Mouse (Mus musculus) thymus, postnatal 10 days (tissue): ENCODE results near the gene Zfp579.
A peak's percentile ranks its signal among the peaks of the same experiment; 100 is the strongest.
"Not testable (repeated sequence)": the region's sequence is repeated elsewhere in the genome, so short reads cannot be mapped to it uniquely, and the experiment has no call there.

Source experiments
- DNase-seq, 2 experiments: peaks; one replicate each; pipeline ENCODE4 v3.0.0; 2021; ENCODE audit warnings: low spot score in 2 of 2

Gene Zfp579

GRCm38 (mm10) chr7:5015118-5016001, 19.4 kb upstream of the Zfp579 start, which contains the start of gene Gm44973:
Gene Gm44973, plus strand, starts transcription at chr7:5015496.
- peak; percentile 96 to 97 for DNase-seq

- peak; percentile 97 for DNase-seq
Measured at GRCm38 (mm10) chr7:5014251-5015117, 18.5 kb upstream of the Zfp579 start, which contains the start of the genes Zfp524 and Fiz1. Gene Zfp524, plus strand, starts transcription at chr7:5014415. Gene Fiz1, minus strand, starts transcription at chr7:5014697.

DNA sequence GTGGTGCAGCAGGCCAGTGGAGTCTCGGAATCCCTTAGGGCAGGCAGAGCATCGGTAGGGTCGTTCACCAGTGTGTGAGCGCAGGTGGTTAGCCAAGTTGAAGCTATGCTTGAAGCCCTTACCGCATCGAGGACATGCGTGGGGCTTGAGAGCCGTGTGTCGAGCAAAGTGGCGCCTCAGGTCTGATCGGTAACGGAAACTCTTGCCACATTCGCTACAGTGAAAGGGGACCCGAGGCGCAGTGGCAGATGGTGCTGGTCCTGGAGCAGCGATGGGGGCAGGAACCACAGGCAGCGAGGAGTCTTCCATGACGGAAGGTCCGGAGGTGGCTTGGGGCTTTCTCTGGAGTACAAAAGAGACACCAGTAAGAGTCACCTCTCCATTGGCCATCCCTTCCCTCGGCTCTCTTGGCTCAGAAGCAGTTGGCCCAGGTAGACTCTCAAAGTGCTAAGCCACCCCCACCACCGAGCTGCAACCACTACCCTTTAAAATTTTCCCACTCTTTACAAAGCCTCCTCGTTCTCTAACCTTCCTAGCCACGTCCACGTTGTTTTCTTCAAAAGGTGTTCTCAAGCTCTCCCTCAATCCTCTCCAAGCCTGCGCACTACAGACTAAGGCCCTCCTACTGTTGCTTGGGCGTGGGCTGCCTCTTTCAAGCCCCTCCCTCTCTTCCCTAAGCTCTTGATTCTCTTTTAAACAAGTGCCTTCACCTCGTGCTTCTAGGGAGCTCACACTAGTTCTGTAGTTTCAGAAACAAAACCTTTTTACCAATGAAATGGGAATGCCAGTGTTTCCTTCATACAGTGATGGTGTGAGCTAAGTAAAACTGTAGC, 16.9 kb upstream of the Zfp579 start:
- no peak for DNase-seq

GRCm38 (mm10) chr7:5008229-5008628, 12.3 kb upstream of the Zfp579 start:
- DNase-seq = no peak

- not testable (repeated sequence) for DNase-seq
Measured at GRCm38 (mm10) chr7:5002876-5003275, 6.9 kb upstream of the Zfp579 start.

DNA sequence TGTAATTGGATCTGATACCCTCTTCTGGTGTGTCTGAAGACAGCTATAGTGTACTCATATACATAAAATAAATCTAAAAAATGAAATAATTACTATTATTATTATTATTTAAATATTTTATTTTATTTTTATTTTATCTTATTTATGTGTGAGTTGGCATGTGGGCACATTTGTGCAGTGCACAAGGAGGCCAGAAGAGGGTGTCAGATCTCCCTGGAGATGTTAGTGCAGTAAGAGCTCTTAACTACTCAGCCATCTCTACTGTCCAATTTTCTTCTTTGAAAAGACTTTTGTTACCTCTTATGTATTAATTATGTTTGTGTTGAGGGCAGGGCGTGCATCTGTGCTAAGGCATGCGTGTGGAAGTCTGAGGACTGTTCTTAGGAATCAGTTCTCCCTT, 3.9 kb upstream of the Zfp579 start:
- DNase-seq = no peak

DNA sequence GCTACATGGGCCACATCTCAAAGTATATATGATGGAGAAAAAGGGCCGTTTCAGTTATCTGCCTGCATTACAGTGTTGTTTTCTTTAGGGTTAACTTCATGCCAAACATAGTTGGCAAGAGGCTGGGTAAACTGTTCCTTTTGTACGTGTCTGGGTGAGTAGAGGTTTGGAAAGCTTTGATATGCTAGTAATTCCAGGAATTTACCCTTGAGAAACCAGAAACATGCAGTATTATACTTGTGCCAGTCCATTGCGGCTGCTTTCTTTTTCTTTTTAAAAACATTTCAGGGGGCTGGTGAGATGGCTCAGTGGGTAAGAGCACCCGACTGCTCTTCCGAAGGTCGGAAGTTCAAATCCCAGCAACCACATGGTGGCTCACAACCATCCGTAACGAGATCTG, 976 bp upstream of the Zfp579 start:
- DNase-seq = no peak

DNA sequence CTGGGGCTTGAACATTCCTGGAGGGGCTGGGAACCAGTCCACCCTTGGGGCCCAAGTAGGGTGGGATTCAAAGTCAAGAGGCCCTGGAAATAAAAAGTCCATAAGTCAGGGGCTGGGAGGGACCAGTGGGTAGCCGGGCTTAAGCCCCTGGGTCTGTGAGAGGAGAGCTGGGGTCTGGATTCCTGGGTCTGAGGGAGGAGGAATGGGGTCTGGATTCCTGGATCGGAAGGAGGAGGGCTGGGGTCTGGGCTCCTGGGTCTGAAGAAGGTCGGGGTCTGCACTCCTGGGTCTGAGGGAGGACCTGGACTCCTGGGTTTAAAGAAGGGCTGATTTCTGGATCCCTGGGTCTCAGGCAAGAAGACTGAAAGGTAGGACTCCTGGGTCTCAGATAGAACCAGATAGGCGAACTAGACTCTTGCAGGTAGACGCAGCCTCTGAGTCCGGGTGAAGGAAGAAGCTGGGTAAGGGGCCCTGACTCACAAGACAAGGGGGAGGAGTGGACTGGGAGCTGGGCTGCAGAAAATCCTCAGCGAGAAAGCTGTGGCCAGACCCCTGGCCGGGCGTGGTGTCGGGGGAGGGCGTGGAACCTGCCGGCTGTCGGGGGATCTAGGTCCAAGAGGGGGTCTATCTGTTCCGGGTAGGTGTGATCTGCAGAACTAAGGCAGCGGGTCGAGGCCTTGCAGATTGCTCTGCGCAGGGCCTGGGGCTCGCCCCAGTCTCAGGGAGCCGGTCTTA, 523 bp downstream of the Zfp579 start:
- no peak for DNase-seq

DNA sequence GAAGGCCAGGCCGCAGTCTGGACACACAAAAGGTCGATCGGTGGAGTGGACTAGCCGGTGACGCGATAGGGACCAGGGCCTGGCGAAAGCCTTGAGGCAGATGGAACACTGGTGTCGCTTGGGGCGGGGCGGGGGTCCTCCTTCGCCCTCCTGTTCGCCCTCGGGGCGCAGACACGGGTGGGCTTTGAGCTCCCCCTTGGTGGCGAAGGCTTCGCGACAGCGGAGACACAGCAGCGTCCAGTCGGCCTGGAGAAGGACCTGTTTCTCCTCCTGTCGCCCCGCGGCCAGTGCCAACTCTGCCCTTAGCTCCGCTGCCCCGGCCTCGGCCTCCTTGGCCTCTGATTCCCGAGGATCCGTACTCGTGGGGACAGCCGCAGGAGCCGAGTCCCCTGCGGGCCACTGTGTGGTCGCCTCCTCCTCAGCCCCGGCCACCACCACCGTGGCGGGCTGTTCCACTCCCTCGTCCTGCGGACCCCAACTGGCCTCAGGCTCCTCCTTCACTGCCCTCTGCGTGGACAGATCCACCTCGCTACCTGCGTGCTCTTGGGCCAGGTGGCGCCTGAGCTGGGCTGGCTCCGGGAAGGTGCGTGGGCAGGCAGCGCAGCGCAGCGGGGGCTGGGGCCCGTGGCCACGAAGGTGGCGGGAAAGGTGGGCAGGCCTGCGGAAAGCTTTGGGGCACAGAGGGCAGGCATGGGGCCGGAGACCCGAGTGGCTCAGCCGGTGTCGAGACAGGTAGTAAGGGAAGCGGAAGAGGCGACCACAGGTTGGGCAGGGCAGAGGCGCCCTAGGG, 1.8 kb downstream of the Zfp579 start:
- DNase-seq = no peak

DNA sequence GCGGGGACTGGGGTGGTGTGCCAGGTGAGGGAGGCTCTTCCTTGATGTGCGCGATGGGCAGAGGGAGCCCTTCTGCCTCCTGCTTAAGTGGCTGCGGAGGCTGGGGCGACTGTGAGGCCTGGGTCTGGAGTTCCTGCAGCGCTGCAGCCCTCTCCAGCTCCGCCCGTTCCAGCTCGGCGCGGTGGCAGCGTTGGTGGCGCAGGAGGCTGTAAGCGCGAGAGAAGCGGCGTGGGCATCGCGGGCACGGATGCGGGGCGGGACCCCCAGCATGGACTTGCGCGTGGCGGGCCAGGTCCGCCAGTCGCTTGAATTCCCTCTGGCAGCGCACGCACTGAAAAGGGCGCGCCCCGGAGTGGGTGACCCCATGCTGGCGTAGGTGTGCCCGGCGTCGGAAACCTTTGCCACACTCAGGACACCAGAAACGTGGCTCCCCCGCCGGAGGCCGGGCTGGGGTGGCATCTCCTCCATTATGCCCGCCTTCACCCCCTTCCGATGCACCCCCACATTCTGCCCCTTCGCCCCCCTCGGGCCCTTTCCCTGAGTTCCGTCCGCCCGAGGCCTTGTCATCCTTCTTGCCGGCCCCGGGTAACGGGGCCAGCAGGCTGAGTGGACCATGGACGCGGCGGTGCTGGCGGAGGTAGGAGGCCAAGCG, 2.5 kb downstream of the Zfp579 start:
- DNase-seq = no peak

DNA sequence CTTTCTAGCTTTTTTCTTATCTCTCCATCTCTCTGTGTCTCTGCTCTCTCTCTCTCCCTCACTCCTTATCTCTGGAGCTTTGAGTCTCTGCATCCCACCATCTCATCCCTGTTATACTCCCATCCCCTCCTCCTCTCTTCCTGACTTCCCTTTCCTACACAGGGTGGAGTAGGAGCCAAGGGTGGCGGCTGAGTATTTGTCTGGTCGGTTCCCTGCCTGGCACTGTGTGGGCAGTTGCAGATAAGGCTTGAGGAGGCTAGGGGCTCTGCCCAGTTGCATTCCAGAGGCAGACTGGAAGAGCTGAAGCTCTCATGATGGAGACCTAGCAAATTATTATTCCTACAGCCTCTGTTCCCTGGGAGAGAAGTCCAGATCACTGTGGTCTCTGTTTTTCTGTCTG, 7.7 kb downstream of the Zfp579 start:
- DNase-seq = no peak

DNA sequence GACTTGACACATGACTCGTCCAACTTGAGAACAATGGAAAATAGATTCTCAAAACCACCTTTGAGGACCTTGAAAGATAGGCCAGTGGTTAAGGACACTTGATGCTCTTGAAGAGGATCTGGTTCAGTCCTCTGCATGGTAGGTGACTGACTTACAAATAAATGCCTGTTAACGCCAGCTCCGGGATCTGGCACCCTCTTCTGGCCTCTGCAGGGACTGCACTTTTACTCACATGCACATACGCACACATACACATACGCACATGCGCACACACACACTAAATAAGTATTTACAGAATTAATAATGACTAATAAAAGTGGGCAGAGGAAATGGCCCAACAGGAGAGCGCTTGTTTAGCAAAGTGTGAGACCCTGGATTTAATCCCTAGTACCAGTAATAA, 19.1 kb downstream of the Zfp579 start:
- no peak for DNase-seq

GRCm38 (mm10) chr7:4975455-4975854, 20.5 kb downstream of the Zfp579 start:
- no peak for DNase-seq

DNA sequence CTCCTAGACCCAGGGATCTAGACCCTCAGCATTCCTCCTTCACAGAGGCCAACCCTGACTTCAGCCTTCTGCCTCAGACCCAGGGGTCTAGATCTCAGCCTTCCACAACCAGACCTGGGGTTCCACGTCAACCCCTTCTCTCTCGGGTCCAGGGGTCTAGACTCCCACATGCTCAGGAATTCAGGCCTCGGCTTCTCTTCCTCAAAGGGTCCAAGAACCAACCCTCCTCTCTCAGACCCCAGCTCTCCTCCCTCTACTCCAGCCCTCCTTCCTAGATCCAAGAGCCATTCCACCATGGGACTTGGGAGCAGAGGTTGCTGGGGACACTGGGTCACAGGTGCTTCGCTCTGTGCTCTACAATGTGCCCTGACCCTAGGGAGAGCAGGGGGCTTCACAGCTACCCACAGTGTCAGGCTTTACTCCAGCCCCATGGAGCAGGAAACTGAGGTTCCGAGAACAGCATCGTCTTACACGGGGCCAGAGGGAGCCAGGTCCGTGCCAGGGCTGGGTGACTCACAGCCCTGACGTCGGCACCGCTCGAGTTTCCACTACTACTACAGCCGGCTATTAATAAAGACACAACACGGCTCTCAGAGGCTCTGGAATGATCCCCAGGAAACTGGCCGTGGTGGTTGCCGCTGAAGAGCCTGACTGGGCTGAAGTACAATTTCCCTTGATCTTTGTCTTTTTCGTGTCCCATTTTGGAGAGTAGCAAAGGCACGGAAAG, 23.5 kb downstream of the Zfp579 start:
- DNase-seq = no peak

DNA sequence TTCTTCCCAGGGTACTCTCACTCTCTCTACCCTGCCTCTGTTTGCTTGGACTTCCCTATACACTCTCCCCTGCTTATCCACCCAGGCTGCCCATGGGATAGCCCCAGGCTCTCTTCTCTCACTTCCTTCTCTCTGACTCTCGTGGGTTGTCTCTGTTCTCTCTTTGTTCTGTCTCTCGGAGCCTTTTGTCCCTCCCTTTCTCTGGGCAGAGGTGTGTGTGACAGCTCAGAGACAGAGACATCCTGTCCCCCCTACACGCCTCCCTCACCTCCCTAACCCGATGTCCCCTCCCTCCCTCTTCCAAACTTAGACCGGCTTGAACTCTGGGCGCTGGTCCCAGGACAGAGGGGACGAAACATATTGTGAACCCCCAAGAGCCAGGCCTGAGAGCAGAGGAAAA, 24.2 kb downstream of the Zfp579 start:
- no peak for DNase-seq

DNA sequence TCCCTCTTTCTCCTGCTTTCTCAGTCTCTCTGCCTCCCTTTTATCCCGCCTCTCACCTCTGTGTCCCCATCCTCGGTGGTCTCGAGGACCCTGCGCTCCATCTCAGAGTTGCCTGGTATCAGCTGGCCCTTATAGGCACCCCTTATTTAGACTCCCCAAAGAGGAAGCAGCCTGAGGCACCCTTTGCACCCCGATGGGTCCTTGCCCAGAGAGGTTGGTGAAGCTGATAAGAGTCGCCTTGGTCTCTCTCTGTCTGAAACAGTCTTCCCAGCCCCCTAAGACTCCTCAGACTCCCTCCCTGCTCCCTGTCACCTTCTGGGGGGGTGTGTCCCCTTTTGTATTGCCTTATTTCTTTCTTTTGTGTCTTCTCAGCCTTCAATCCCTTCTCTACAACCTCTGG, 24.9 kb downstream of the Zfp579 start, which contains the start of gene Sbk3:
Gene Sbk3, minus strand, starts transcription at position 101 of the 400 bp plus-strand sequence.
- no peak for DNase-seq

DNA sequence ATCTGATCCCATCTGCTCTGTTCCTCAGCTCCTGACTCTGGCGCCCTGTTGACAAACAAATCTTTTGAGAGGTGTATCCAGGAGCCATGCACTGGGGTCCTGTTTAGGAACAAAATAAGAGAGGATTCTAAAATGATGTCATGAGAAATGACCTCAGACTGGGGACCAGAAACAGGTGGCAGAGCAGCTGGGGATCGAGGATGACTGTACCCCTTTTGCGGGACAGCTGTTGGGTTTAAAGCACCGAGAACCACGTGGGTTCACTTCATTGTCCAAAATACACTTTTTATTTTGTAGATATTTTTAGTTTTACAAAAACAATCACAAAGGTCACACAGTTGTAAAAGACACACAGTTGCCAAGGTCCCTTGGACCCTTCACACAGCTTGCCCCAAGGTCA, 31.0 kb downstream of the Zfp579 start:
- DNase-seq = no peak

DNA sequence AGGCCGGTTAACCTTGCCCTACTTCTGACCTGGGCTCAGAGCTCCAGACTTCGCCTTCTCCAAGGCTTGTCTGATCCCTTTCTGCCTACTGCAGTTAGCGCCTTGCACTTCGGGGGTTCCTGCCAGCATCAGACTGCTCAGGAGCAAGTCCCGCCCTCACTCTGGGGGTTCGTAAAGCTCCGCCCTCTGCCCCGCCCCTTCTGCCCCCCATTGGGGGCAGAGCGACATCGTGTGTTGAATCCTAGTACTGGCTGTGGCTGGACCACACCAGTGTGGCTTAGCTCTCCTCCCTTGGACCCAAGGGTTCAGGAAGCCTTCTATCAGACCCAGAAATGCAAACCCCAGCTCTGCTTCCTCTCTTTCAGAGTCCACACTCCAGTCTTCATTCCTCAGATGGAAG, 31.7 kb downstream of the Zfp579 start, which contains the start of gene Sbk2:
Gene Sbk2, minus strand, starts transcription at position 135 of the 400 bp plus-strand sequence.
- DNase-seq = peak; percentile 74 to 90

DNA sequence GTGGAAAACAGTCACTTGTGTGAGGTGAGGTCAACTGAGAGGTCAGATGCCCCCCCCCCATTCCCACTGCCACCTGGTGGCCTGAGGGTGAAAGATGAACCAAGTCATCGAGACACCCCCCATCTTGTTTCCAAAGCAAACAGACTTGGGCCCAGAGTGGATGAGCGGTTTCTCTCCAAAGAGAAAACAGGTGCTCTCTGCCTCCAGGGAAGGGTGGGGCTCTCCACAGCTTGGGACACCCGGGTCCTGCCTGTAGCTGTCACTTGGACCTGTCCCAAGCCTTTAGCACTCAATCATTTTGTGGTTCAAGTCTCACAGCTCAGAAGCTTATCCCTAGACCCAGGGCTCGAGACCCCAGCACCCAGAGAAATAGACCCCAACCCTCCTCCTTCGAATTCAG, 32.4 kb downstream of the Zfp579 start:
- no peak for DNase-seq
